Mouse (Mus musculus): ENCODE measurements around the gene U90926.

The U90926 gene

GRCm38 (mm10) chr5:92215308-92215707 is at the start of gene U90926:
TSS of gene U90926 (minus strand) at chr5:92215408.
- no peak for DNase-seq (ENCODE audit: low read depth, low spot score)

GRCm38 (mm10) chr5:92263761-92264359 is 48.7 kb upstream of the U90926 start:
- no peak for DNase-seq (ENCODE audit: low read depth, low spot score)

- no peak for DNase-seq (ENCODE audit: low read depth, low spot score)
Observed at GRCm38 (mm10) chr5:92262646-92263045, 47.4 kb upstream of the U90926 start.

GRCm38 (mm10) chr5:92256218-92256617 is 41.0 kb upstream of the U90926 start, which contains the start of gene Ppef2:
TSS of gene Ppef2 (minus strand) at chr5:92256278.
- DNase-seq (ENCODE audit: low read depth, low spot score) = peak; percentile 85

GRCm38 (mm10) chr5:92254476-92254875 is 39.3 kb upstream of the U90926 start:
- no peak for DNase-seq (ENCODE audit: low read depth, low spot score)

GRCm38 (mm10) chr5:92252797-92253343 is 37.7 kb upstream of the U90926 start:
- DNase-seq (ENCODE audit: low read depth, low spot score) = no peak

GRCm38 (mm10) chr5:92252031-92252430 is 36.8 kb upstream of the U90926 start:
- no peak for DNase-seq (ENCODE audit: low read depth, low spot score)

GRCm38 (mm10) chr5:92248614-92249013 is 33.4 kb upstream of the U90926 start:
- DNase-seq (ENCODE audit: low read depth, low spot score) = no peak

- DNase-seq (ENCODE audit: low read depth, low spot score) = no peak
Observed at GRCm38 (mm10) chr5:92245483-92245882, 30.3 kb upstream of the U90926 start.

GRCm38 (mm10) chr5:92244900-92245299 is 29.7 kb upstream of the U90926 start:
- DNase-seq (ENCODE audit: low read depth, low spot score) = no peak

GRCm38 (mm10) chr5:92240769-92241168 is 25.6 kb upstream of the U90926 start:
- DNase-seq (ENCODE audit: low read depth, low spot score) = no peak

- DNase-seq (ENCODE audit: low read depth, low spot score) = no peak
Observed at GRCm38 (mm10) chr5:92239333-92240232, 24.4 kb upstream of the U90926 start.

- DNase-seq (ENCODE audit: low read depth, low spot score) = no peak
Observed at GRCm38 (mm10) chr5:92234939-92235557, 19.8 kb upstream of the U90926 start.

- DNase-seq (ENCODE audit: low read depth, low spot score) = no peak
Observed at GRCm38 (mm10) chr5:92233366-92233765, 18.2 kb upstream of the U90926 start.

GRCm38 (mm10) chr5:92231836-92232235 is 16.6 kb upstream of the U90926 start:
- DNase-seq (ENCODE audit: low read depth, low spot score) = no peak

GRCm38 (mm10) chr5:92230306-92230705 is 15.1 kb upstream of the U90926 start:
- DNase-seq (ENCODE audit: low read depth, low spot score) = no peak

- DNase-seq (ENCODE audit: low read depth, low spot score) = no peak
Observed at GRCm38 (mm10) chr5:92229514-92229913, 14.3 kb upstream of the U90926 start.

GRCm38 (mm10) chr5:92228776-92229175 is 13.6 kb upstream of the U90926 start:
- no peak for DNase-seq (ENCODE audit: low read depth, low spot score)

- DNase-seq (ENCODE audit: low read depth, low spot score) = no peak
Observed at GRCm38 (mm10) chr5:92227782-92228181, 12.6 kb upstream of the U90926 start.

GRCm38 (mm10) chr5:92220287-92220902 is 5.2 kb upstream of the U90926 start:
- no peak for DNase-seq (ENCODE audit: low read depth, low spot score)

GRCm38 (mm10) chr5:92219826-92220225 is 4.6 kb upstream of the U90926 start:
- DNase-seq (ENCODE audit: low read depth, low spot score) = no peak
